Mouse (Mus musculus) MEL (cell line): ENCODE measurements around the gene Trem1. TPM values are rescaled to one million over a fixed set of nuclear protein-coding genes. Genes with fewer than 3 reads are reported as not detected.

Experiments
- DNase-seq: peaks from one replicate; pipeline ENCODE4 v3.0.0; 2011; ENCODE audit warnings: low read depth, low spot score
- H3K27ac ChIP-seq: 2 replicates; pipeline ENCODE4 v1.5.1; 2012; ENCODE audit warnings: low read depth, mild to moderate bottlenecking, control low read depth, low read length, moderate library complexity; ENCODE audit not compliant: control insufficient read depth
- H3K27me3 ChIP-seq, 2 experiments: fragments of 150-350 bp in 1 of 2; sonication (generic) in 1 of 2; 2 replicates each; pipeline ENCODE4 v1.6.1; 2012; ENCODE audit warnings: low read length in 2 of 2, mild to moderate bottlenecking in 2 of 2, improper control_type of control experiment in 1 of 2, moderate library complexity in 1 of 2; ENCODE audit not compliant: insufficient read depth in 2 of 2, control insufficient read depth in 1 of 2
- H3K36me3 ChIP-seq, 2 experiments: 2 replicates each; pipeline ENCODE4 v1.6.1; 2012 to 2014; ENCODE audit warnings: low read length in 2 of 2, improper control_type of control experiment in 1 of 2, inconsistent platforms in 1 of 2, mild to moderate bottlenecking in 1 of 2; ENCODE audit not compliant: insufficient read depth in 2 of 2, control insufficient read depth in 1 of 2
- H3K4me1 ChIP-seq, 2 experiments: fragments of 150-350 bp in 1 of 2; sonication (generic) in 1 of 2; 2 replicates each; pipeline ENCODE4 v1.6.1; 2012; ENCODE audit warnings: low read length in 2 of 2, improper control_type of control experiment in 1 of 2, mild to moderate bottlenecking in 1 of 2; ENCODE audit not compliant: insufficient read depth in 2 of 2, control insufficient read depth in 1 of 2
- H3K4me3 ChIP-seq, 2 experiments: fragments of 150-350 bp in 1 of 2; sonication (generic) in 1 of 2; 2 replicates each; pipeline ENCODE4 v1.5.1; 2012; ENCODE audit warnings: low read depth in 2 of 2, low read length in 2 of 2, mild to moderate bottlenecking in 2 of 2, moderate library complexity in 2 of 2, control low read depth in 1 of 2, improper control_type of control experiment in 1 of 2; ENCODE audit not compliant: control insufficient read depth in 1 of 2, insufficient read depth in 1 of 2
- H3K79me2 ChIP-seq: 2 replicates; pipeline ENCODE4 v1.6.1; 2012; ENCODE audit warnings: mild to moderate bottlenecking, low read length, moderate library complexity; ENCODE audit not compliant: control insufficient read depth, poor library complexity, insufficient read depth
- H3K9ac ChIP-seq: 2 replicates; pipeline ENCODE4 v1.6.1; 2012; ENCODE audit warnings: low read depth, mild to moderate bottlenecking, control low read depth, low read length, moderate library complexity; ENCODE audit not compliant: control insufficient read depth, poor library complexity, severe bottlenecking
- H3K9me3 ChIP-seq: fragments of 150-350 bp; sonication (generic); replicated peaks from 2 replicates; pipeline ENCODE4 v1.6.1; 2012; ENCODE audit warnings: mild to moderate bottlenecking, low read length, improper control_type of control experiment, moderate library complexity; ENCODE audit not compliant: insufficient read depth
- CTCF ChIP-seq, 3 experiments: IDR thresholded peaks in 2 of 3; conservative IDR thresholded peaks in 1 of 3; 2 replicates each; pipeline ENCODE4 v1.5.1; 2011 to 2012; ENCODE audit warnings: low read length in 3 of 3, low read depth in 2 of 3, mild to moderate bottlenecking in 2 of 3, improper control_type of control experiment in 1 of 3, inconsistent platforms in 1 of 3, mixed read lengths in 1 of 3, moderate library complexity in 1 of 3; ENCODE audit not compliant: control insufficient read depth in 1 of 3, insufficient read depth in 1 of 3, poor library complexity in 1 of 3, severe bottlenecking in 1 of 3
- ELF1 ChIP-seq: IDR thresholded peaks from 2 replicates; pipeline ENCODE4 v1.6.1; 2014; ENCODE audit warnings: low read depth, mild to moderate bottlenecking, inconsistent platforms, low read length, improper control_type of control experiment, moderate library complexity
- GATA1 ChIP-seq: IDR thresholded peaks from 2 replicates; pipeline ENCODE4 v1.6.1; 2011; ENCODE audit warnings: low read depth, low read length, improper control_type of control experiment
- KAT2A ChIP-seq: conservative IDR thresholded peaks from 2 replicates; pipeline ENCODE4 v1.6.1; 2012; ENCODE audit warnings: low read depth, low read length, improper control_type of control experiment, inconsistent platforms
- MAFK ChIP-seq: IDR thresholded peaks from 2 replicates; pipeline ENCODE4 v1.6.1; 2011; ENCODE audit warnings: low read depth, mild to moderate bottlenecking, low read length, improper control_type of control experiment, borderline replicate concordance
- MYB ChIP-seq: IDR thresholded peaks from 2 replicates; pipeline ENCODE4 v1.6.1; 2011; ENCODE audit warnings: mild to moderate bottlenecking, low read depth, low read length, improper control_type of control experiment
- NELFE ChIP-seq: IDR thresholded peaks from 2 replicates; pipeline ENCODE4 v1.6.1; 2011; ENCODE audit warnings: low read depth, low read length, improper control_type of control experiment
- NRF1 ChIP-seq: IDR thresholded peaks from 2 replicates; pipeline ENCODE4 v1.6.1; 2014; ENCODE audit warnings: low read depth, mild to moderate bottlenecking, inconsistent platforms, low read length, improper control_type of control experiment, moderate library complexity; ENCODE audit not compliant: poor library complexity, insufficient read depth, severe bottlenecking
- RAD21 ChIP-seq: IDR thresholded peaks from 2 replicates; pipeline ENCODE4 v1.6.1; 2011; ENCODE audit warnings: mild to moderate bottlenecking, low read depth, low read length, improper control_type of control experiment
- SMC3 ChIP-seq: IDR thresholded peaks from 2 replicates; pipeline ENCODE4 v1.6.1; 2011; ENCODE audit warnings: low read depth, low read length, improper control_type of control experiment
- TAL1 ChIP-seq: IDR thresholded peaks from 2 replicates; pipeline ENCODE4 v1.6.1; 2012; ENCODE audit warnings: mild to moderate bottlenecking, inconsistent platforms, low read length, moderate library complexity, mixed read lengths
- TBP ChIP-seq: IDR thresholded peaks from 2 replicates; pipeline ENCODE4 v1.8.0; 2011; ENCODE audit warnings: low read depth, low read length, improper control_type of control experiment
- TCF12 ChIP-seq: IDR thresholded peaks from 2 replicates; pipeline ENCODE4 v1.6.1; 2014; ENCODE audit warnings: low read depth, mild to moderate bottlenecking, inconsistent platforms, low read length, improper control_type of control experiment, moderate library complexity
- ZNF384 ChIP-seq: IDR thresholded peaks from 2 replicates; pipeline ENCODE4 v1.6.1; 2012; ENCODE audit warnings: low read depth, mild to moderate bottlenecking, inconsistent platforms, low read length, improper control_type of control experiment
- polyA plus RNA-seq, 2 experiments: library from polyadenylated mRNA; stranded (reverse) in 1 of 2; unstranded in 1 of 2; fragments of >175 nt in 1 of 2; fragments of >200 nt in 1 of 2; gene quantifications; 2 replicates each; pipeline versions ENCODE4 v1.2.1 to v1.2.4; 2012; ENCODE audit warnings: low replicate concordance in 2 of 2, low read depth in 1 of 2; ENCODE audit not compliant: insufficient read length in 2 of 2, insufficient read depth in 1 of 2, missing spikeins in 1 of 2
- total RNA-seq: library from RNA; depleted of rRNA; stranded (reverse); fragments of 300-350 nt; gene quantifications from 2 replicates; pipeline ENCODE4 v1.2.3, GENCODE M21; 2012; rRNA removed

Trem1 gene
- total and polyA plus RNA-seq, 3 experiments: 0.06 TPM; not detected in 2

DNA sequence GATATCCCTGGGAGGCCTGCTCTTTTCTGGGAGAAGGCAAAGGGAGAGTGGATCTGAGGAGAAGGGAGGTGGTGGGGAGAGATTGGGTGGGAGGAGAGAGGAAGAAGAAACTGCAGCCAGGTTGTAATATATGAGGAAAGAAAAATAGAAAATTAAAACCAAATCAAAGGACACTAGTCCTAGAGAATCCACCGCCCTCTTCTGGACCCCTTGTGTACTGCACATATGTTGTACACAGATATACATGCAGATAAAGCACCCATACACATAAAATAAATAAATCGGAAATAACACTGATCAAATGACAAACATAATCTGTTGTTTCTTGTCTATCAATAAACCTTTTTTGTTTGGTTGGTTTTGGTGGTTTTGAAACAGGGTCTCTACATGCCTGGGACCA lies 54.7 kb downstream of the Trem1 start:
- peak; percentile 55 for DNase-seq
- no peaks in the 10 kb centered on the region for H3K9me3 ChIP-seq
- H3K36me3 ChIP-seq: no peaks in the 10 kb centered on the region; a peak in 1 of 4 replicates
- no peaks in the 10 kb centered on the region for H3K4me1 ChIP-seq
- H3K79me2 ChIP-seq: no peaks in the 10 kb centered on the region
- TF ChIP-seq GATA1: peak; percentile 34; the same call in 1 of the 2 replicates
- peak in 2 of 3 experiments; percentile 54 to 56; a peak in 4 of 6 replicates for TF ChIP-seq CTCF (IDR thresholded peaks at IDR 0.05 in 2 of 3, conservative IDR thresholded peaks at IDR 0.05 in 1 of 3; ENCODE audit: control insufficient read depth in 1 of 3, insufficient read depth in 1 of 3, low read depth in 2 of 3, low read length in 3 of 3, poor library complexity in 1 of 3, severe bottlenecking in 1 of 3)
- TF ChIP-seq RAD21: peak; percentile 20; the same call in 1 of the 2 replicates
- TF ChIP-seq SMC3: peak; percentile 46
- TF ChIP-seq MAFK: no peak
- no peak for TF ChIP-seq TBP
- TF ChIP-seq TCF12: 0 out of 2 replicates have a peak, but pooled peaks have one; percentile 5
- TF ChIP-seq KAT2A: no peak
- no peak for TF ChIP-seq MYB
- TF ChIP-seq, all 39 proteins: peak for 5
- H3K9ac ChIP-seq: no peak overlapping the region
- no peaks in the 10 kb centered on the region for H3K27me3 ChIP-seq
- H3K4me3 ChIP-seq: no peak overlapping the region
- no peak overlapping the region for H3K27ac ChIP-seq

GRCm38 (mm10) chr17:48293500-48294194 lies 61.1 kb downstream of the Trem1 start:
- Histone ChIP-seq H3K27me3 (no peaks in the 10 kb centered on the region), H3K4me1 (peaks cover 4 to 12% of the 10 kb centered on the region in 2 experiments)

More at GRCm38 (mm10) chr17:48293500-48294194, 61.1 kb downstream of the Trem1 start:
- H3K27ac ChIP-seq: no peak overlapping the region
- H3K79me2 ChIP-seq: no peaks in the 10 kb centered on the region
- H3K4me3 ChIP-seq: no peak overlapping the region
- no peak for DNase-seq
- H3K36me3 ChIP-seq: peaks cover 0 to 10% of the 10 kb centered on the region in 2 experiments; a peak in 2 of 4 replicates
- no peak overlapping the region for H3K9ac ChIP-seq
- no peak for TF ChIP-seq NELFE
- TF ChIP-seq MAFK: no peak
- TF ChIP-seq TCF12: 0 out of 2 replicates have a peak, but pooled peaks have one; percentile 6
- TF ChIP-seq NRF1: no peak
- peak; percentile 79 for TF ChIP-seq ZNF384
- no peak for TF ChIP-seq TAL1
- TF ChIP-seq ELF1: no peak
- H3K9me3 ChIP-seq: no peaks in the 10 kb centered on the region

Other genes with a start within 250 kb of the Trem1 start
- not detected in 2 replicates for gene 1700122O11Rik, start 194.5 kb upstream of the Trem1 start, total RNA-seq
- not detected for gene 1700122O11Rik, start 194.5 kb upstream of the Trem1 start, polyA plus RNA-seq
- gene 1700067P10Rik, start 143.4 kb upstream of the Trem1 start, total RNA-seq: not detected in 2 replicates
- gene 1700067P10Rik, start 143.4 kb upstream of the Trem1 start, polyA plus RNA-seq: not detected
- not detected in 2 replicates for gene 9830107B12Rik, start 86.5 kb upstream of the Trem1 start, total RNA-seq
- not detected for gene 9830107B12Rik, start 86.5 kb upstream of the Trem1 start, polyA plus RNA-seq
- gene A530064D06Rik, start 65.5 kb upstream of the Trem1 start, total RNA-seq: not detected in 2 replicates
- not detected for gene A530064D06Rik, start 65.5 kb upstream of the Trem1 start, polyA plus RNA-seq
- gene Trem3, start 15.0 kb downstream of the Trem1 start, total RNA-seq: not detected in 2 replicates
- not detected for gene Trem3, start 15.0 kb downstream of the Trem1 start, polyA plus RNA-seq
- gene Treml4, start 31.5 kb downstream of the Trem1 start, total RNA-seq: 0.35 and 0.56 TPM in 2 replicates
- 1 to 10 TPM in 1 of 2 experiments, not detected in 1; 1.4 TPM for gene Treml4, start 31.5 kb downstream of the Trem1 start, polyA plus RNA-seq
- gene Treml2, start 66.7 kb downstream of the Trem1 start, total RNA-seq: 21.5 and 27.7 TPM in 2 replicates
- gene Treml2, start 66.7 kb downstream of the Trem1 start, polyA plus RNA-seq: 10 to 100 TPM in 1 of 2 experiments, not detected in 1; 52.7 TPM
- gene B430306N03Rik, start 83.4 kb downstream of the Trem1 start, total RNA-seq: 0.13 and 0.19 TPM in 2 replicates
- gene B430306N03Rik, start 83.4 kb downstream of the Trem1 start, polyA plus RNA-seq: under 1 TPM in 1 of 2 experiments, not detected in 1; 0.68 TPM
- gene Trem2, start 113.6 kb downstream of the Trem1 start, total RNA-seq: 0.04 and 0.26 TPM in 2 replicates
- under 1 TPM in 1 of 2 experiments, not detected in 1; 0.26 TPM for gene Trem2, start 113.6 kb downstream of the Trem1 start, polyA plus RNA-seq
- gene Treml1, start 127.1 kb downstream of the Trem1 start, total RNA-seq: 0.69 and 0.96 TPM in 2 replicates
- 1 to 10 TPM in 1 of 2 experiments, not detected in 1; 1.7 TPM for gene Treml1, start 127.1 kb downstream of the Trem1 start, polyA plus RNA-seq
- 48.1 and 56.9 TPM in 2 replicates for gene Nfya, start 177.1 kb downstream of the Trem1 start, total RNA-seq
- gene Nfya, start 177.1 kb downstream of the Trem1 start, polyA plus RNA-seq: 10 to 100 TPM in 1 of 2 experiments, not detected in 1; 97.8 TPM
- 21.2 and 21.5 TPM in 2 replicates for gene Oard1, start 177.2 kb downstream of the Trem1 start, total RNA-seq
- 10 to 100 TPM in 1 of 2 experiments, not detected in 1; 24.4 TPM for gene Oard1, start 177.2 kb downstream of the Trem1 start, polyA plus RNA-seq
- 0.19 and 0.23 TPM in 2 replicates for gene Apobec2, start 200.2 kb downstream of the Trem1 start, total RNA-seq
- gene Apobec2, start 200.2 kb downstream of the Trem1 start, polyA plus RNA-seq: under 1 TPM in 1 of 2 experiments, not detected in 1; 0.42 TPM
- gene Tspo2, start 218.8 kb downstream of the Trem1 start, total RNA-seq: 3.7 and 4.9 TPM in 2 replicates
- gene Tspo2, start 218.8 kb downstream of the Trem1 start, polyA plus RNA-seq: 10 to 100 TPM in 1 of 2 experiments, not detected in 1; 14.6 TPM
- gene Unc5cl, start 222.1 kb downstream of the Trem1 start, total RNA-seq: 3.8 and 4.7 TPM in 2 replicates
- 1 to 10 TPM in 1 of 2 experiments, not detected in 1; 7.7 TPM for gene Unc5cl, start 222.1 kb downstream of the Trem1 start, polyA plus RNA-seq